Mouse (Mus musculus) cerebellum, adult 2 months (tissue): ENCODE results near the gene Plxnb3.

Experiments
- CTCF ChIP-seq: fragments of 200-500 bp; IDR thresholded peaks from 2 replicates; pipeline ENCODE4 v1.5.1; 2011; ENCODE audit warnings: low read depth, mild to moderate bottlenecking, control low read depth, low read length, moderate library complexity, borderline replicate concordance; ENCODE audit not compliant: insufficient read depth
- POLR2A ChIP-seq: fragments of 200-500 bp; IDR thresholded peaks from 2 replicates; pipeline ENCODE4 v1.6.1; 2011; ENCODE audit warnings: low read length, control low read depth, borderline replicate concordance; ENCODE audit not compliant: insufficient read depth

DNA sequence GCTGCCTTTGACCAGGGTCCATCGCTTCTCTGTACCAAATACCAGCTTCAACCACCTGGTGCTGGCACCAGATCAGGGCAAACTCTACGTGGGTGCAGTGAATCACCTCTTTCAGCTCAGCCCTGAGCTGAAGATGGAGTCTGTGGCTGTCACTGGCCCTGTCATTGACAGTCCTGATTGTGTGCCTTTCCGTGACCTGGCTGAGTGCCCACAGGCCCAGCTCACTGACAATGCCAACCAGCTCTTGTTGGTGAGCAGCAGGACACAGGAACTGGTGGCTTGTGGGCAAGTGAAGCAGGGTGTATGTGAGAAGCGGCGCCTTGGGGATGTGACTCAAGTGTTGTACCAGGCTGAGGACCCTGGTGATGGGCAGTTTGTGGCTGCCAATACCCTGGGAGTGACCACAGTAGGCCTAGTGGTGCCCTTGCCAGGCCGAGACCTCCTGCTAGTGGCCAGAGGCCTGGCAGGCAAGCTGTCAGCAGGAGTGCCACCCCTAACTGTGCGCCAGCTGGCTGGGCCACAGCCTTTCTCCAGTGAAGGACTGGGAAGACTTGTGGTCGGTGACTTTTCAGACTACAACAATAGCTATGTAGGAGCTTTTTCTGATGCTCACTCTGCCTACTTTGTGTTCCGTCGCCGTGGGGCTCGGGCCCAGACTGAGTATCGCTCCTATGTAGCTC is 1.9 kb downstream of the Plxnb3 start:
- TF ChIP-seq POLR2A (no peak), CTCF (no peak)
